Mouse (Mus musculus) E14TG2a.4 (cell line): Measurements from ENCODE around the gene Pcyt1a.
"Not testable (repeated sequence)": the region's sequence is repeated elsewhere in the genome, so short reads cannot be mapped to it uniquely, and the experiment has no call there.

Experiments used
- H3K27me3 ChIP-seq: 2 replicates; pipeline ENCODE4 v1.6.1; 2014; ENCODE audit warnings: low read length, control low read depth; ENCODE audit not compliant: insufficient read depth
- H3K36me3 ChIP-seq: 2 replicates; pipeline ENCODE4 v1.6.1; 2014; ENCODE audit warnings: low read length, control low read depth; ENCODE audit not compliant: insufficient read depth
- H3K4me1 ChIP-seq: replicated peaks from 2 replicates; pipeline ENCODE4 v1.6.1; 2014; ENCODE audit warnings: low read depth, low read length, control low read depth
- H3K4me3 ChIP-seq: replicated peaks from 2 replicates; pipeline ENCODE4 v1.5.1; 2014; ENCODE audit warnings: mild to moderate bottlenecking, low read length
- H3K9me3 ChIP-seq: 2 replicates; pipeline ENCODE4 v1.6.1; 2014; ENCODE audit warnings: low read length, control low read depth
- CTCF ChIP-seq: conservative IDR thresholded peaks from 2 replicates; pipeline ENCODE4 v1.5.1; 2014; ENCODE audit warnings: low read length
- NANOG ChIP-seq: IDR thresholded peaks from 2 replicates; pipeline ENCODE4 v1.6.1; 2014; ENCODE audit warnings: borderline replicate concordance, low read length, mixed read lengths
- POU5F1 ChIP-seq: IDR thresholded peaks from 2 replicates; pipeline ENCODE4 v1.6.1; 2014; ENCODE audit warnings: low read length, borderline replicate concordance

Pcyt1a gene

DNA sequence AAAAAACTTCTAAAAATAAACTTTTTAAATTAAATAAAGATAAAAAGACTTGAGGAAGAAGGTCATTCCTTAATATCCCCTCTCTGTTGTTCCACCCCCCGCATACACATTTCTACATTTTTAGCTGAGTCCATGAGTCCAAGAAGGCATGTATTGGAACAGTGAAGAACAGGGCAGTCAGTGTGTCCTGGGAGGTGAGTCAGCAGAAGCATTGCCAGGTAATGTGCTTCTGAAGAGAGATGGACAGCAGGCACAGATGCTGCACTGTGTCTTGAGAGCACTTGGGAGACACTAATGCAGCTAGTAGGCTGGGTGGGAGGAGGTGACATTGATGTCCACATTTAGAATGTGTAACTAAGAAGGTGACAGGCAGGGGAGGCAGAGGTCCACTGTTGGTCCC, 6.5 kb downstream of the Pcyt1a start:
- Histone ChIP-seq H3K27me3 (no peaks in the 10 kb centered on the region), H3K9me3 (no peaks in the 10 kb centered on the region), H3K4me1 (peaks cover 3% of the 10 kb centered on the region; the same call in 1 of the 2 replicates), H3K4me3 (no peak overlapping the region), H3K36me3 (peaks cover 4% of the 10 kb centered on the region; the same call in 1 of the 2 replicates)
- TF ChIP-seq POU5F1 (no peak), NANOG (no peak), CTCF (no peak)

DNA sequence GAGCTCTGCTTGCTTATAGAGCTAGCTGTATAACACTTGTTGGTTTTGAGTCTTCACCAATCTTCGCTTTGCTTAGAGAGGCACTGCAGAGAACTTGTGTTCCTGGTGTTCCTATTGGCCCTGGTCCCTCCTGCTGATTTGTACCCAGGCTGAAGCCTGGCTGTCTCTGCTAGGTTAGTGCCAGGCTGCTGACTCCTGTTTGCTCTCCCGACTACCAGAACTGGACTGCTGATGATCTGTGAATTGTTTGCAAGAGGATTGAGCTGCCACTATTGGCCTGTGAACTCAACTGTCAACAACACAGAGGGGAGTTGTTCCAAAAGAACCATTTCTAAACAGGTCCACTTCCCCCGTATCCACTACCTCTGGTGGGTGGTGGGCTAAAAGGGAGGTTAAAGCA, 10.7 kb downstream of the Pcyt1a start:
- H3K4me3 ChIP-seq, result no peak overlapping the region
- no peaks in the 10 kb centered on the region for H3K9me3 ChIP-seq
- peaks cover 3% of the 10 kb centered on the region; the same call in 1 of the 2 replicates for H3K4me1 ChIP-seq
- no peaks in the 10 kb centered on the region for H3K27me3 ChIP-seq
- no peak for TF ChIP-seq POU5F1
- peaks cover 4% of the 10 kb centered on the region; the same call in 1 of the 2 replicates for H3K36me3 ChIP-seq

DNA sequence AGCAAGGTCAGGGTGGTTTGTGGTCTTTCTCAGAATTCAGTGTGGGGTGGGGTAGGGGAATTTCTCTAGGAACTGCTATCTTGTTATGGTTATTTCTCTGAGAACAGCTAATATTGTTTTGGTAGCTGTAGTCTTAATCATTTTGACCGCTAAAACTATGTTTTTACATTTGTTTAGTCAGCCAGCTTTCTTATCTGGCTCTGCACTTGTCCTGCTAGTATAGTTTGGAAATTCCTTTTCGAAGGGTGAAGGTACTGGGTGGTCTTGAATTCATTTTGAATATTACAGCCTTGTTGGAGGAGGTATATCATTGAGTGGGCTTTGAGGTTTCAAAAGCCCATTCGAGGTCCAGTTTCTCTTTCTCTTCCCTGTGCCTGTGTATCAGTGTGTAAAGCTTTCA, 13.9 kb downstream of the Pcyt1a start:
- not testable (repeated sequence) for H3K36me3 ChIP-seq, H3K4me3 ChIP-seq, H3K27me3 ChIP-seq, H3K4me1 ChIP-seq, H3K9me3 ChIP-seq

DNA sequence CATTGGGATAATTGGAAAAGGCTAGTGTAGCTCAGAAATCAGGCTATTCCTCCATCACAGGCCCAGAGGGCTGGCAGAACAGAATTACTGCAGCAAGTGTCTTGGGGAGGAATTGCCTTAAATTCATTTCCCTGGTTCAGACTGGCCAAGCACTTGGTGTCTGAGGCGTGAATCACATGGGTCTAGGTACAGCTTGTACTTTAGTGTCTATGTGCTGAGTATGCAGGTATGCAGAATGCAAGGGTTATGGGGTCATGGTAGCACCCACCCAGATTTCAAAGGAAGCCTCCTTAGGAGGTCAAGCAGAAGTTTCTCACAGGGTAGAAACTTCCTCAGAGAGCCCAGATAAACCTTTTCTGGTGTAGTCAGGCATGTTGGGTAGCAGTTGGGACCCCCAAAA, 14.8 kb downstream of the Pcyt1a start:
- TF ChIP-seq CTCF (no peak), POU5F1 (no peak), NANOG (no peak)
- peaks cover 5% of the 10 kb centered on the region; the same call in 1 of the 2 replicates for H3K4me1 ChIP-seq
- no peaks in the 10 kb centered on the region for H3K9me3 ChIP-seq
- H3K27me3 ChIP-seq, result no peaks in the 10 kb centered on the region
- H3K4me3 ChIP-seq, result no peak overlapping the region
- H3K36me3 ChIP-seq, result no peaks in the 10 kb centered on the region

DNA sequence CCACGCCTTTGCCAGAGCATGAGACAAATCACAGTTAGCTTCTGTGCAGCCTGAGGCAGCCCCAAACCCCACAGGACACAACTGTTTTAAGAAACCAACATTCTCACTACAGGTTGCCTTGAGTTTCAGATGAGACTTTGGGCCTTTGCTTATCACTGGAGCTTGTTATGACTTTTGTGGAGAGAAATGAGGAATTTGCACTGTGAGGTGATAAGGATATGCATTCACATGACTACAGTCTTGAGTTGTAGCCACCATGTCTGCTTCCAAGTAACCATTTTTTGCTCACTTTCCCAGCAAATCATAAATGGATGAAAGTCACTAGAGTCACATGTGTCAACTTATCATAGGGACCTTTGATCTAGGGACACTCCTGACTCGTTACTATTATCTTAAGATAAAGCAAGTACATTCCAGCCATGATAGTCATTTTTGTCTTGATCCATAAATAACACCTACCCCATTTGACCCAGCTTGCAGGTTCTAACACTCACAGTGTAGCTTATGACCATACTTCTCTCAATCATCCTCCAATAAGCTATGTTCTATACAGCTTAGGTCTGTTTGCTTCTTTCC, 15.9 kb downstream of the Pcyt1a start:
- TF ChIP-seq NANOG, result no peak
- TF ChIP-seq CTCF, result no peak
- no peak for TF ChIP-seq POU5F1
- no peaks in the 10 kb centered on the region for H3K27me3 ChIP-seq

DNA sequence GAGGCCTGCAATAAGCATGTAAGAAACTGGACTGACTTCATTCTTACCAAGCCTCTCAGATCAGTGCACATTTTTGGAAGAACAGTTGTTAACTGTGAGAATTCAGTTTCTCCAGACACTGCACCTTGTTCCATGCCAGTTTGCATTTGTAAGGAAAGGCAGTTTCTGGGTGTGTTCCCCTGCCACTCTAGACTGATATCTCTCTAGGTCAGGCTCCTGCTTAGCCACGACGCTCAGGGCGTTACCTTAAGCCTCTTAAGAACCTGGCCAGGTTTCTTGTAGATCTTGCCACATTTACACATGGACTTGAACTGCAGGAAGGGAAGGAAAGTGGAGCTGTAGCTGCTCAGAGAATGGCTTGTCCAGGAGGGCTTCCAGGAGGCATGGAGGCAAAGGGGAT, 18.9 kb downstream of the Pcyt1a start:
- H3K27me3 ChIP-seq, result no peaks in the 10 kb centered on the region
- no peak for TF ChIP-seq POU5F1
- no peak for TF ChIP-seq CTCF
- TF ChIP-seq NANOG, result no peak
- no peak overlapping the region for H3K4me3 ChIP-seq
- H3K9me3 ChIP-seq, result no peaks in the 10 kb centered on the region
- peaks cover 20% of the 10 kb centered on the region for H3K36me3 ChIP-seq
- H3K4me1 ChIP-seq, result peaks cover 6% of the 10 kb centered on the region; the same call in 1 of the 2 replicates

More for the DNA sequence above, 15.9 kb downstream of the Pcyt1a start:
- peaks cover 1% of the 10 kb centered on the region for H3K36me3 ChIP-seq
- peaks cover 5% of the 10 kb centered on the region; the same call in 1 of the 2 replicates for H3K4me1 ChIP-seq
- H3K9me3 ChIP-seq, result no peaks in the 10 kb centered on the region
- no peak overlapping the region for H3K4me3 ChIP-seq

DNA sequence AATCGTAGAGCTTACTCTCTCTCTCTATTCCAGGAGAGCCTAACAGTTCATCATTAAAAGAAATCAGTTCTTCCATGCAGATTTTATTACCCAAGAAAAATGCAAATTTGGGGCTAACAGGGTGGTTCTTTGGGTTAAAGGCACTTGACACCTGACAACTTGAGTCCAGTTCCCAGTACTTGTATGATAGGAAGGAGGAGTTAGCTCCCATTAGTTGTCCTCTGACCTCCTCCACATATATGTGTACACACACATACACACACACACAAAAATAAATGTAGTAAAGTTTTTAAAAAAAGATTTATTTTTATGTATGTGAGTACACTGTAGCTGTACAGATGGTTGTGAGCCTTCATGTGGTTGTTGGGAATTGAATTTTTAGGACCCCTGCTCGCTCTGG, 19.4 kb downstream of the Pcyt1a start:
- TF ChIP-seq CTCF (no peak), NANOG (no peak), POU5F1 (no peak)
- Histone ChIP-seq H3K27me3 (no peaks in the 10 kb centered on the region), H3K9me3 (no peaks in the 10 kb centered on the region), H3K36me3 (peaks cover 22% of the 10 kb centered on the region), H3K4me1 (peaks cover 8% of the 10 kb centered on the region; the same call in 1 of the 2 replicates), H3K4me3 (no peak overlapping the region)

DNA sequence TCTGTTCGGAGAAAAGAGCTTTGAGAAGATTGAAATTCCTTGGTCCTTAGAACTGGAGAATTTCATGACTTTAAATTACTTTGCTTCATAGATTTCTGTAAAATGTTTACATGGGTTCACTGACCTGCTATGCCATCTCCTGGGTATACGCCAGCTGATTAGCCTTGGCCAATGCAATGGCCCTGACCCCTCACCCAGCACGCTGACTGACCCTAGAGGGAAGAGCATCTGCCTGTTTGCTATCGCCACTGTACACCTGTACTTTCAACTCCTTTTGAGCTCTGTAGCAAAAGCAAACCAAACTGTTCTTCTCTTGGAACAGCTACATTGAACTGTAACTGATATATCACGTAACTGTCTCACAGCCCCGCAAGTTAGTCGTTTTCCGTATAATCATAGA, 22.4 kb downstream of the Pcyt1a start:
- H3K4me3 ChIP-seq, result no peak overlapping the region
- no peak for TF ChIP-seq NANOG
- TF ChIP-seq CTCF, result no peak
- TF ChIP-seq POU5F1, result no peak
- H3K27me3 ChIP-seq, result no peaks in the 10 kb centered on the region
- peaks cover 30% of the 10 kb centered on the region for H3K36me3 ChIP-seq
- H3K4me1 ChIP-seq, result peaks cover 20% of the 10 kb centered on the region
- H3K9me3 ChIP-seq, result no peaks in the 10 kb centered on the region

DNA sequence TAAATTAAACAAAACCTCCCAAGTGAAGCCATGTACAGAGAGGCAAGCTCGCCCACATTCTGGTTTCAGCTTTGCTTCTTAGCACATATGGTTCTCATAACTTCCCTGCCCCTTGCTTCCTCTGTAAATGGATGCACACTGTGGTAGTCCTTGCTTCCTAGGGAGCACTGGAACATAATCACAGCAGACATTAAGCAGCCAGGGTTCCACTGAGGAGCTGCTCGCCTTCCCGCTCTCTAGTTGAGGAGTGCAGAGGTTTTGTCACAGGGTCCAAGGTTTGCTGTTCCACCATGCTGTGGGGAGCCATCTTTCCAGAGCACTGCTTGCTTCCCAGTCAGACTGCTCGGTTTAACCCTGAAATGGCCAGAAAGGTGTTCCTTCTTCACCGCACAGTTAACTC, 23.9 kb downstream of the Pcyt1a start:
- H3K36me3 ChIP-seq, result peaks cover 32% of the 10 kb centered on the region
- H3K4me1 ChIP-seq, result peaks cover 18% of the 10 kb centered on the region
- TF ChIP-seq CTCF (no peak), NANOG (no peak), POU5F1 (no peak)
- H3K4me3 ChIP-seq, result no peak overlapping the region
- H3K9me3 ChIP-seq, result no peaks in the 10 kb centered on the region
- H3K27me3 ChIP-seq, result no peaks in the 10 kb centered on the region

DNA sequence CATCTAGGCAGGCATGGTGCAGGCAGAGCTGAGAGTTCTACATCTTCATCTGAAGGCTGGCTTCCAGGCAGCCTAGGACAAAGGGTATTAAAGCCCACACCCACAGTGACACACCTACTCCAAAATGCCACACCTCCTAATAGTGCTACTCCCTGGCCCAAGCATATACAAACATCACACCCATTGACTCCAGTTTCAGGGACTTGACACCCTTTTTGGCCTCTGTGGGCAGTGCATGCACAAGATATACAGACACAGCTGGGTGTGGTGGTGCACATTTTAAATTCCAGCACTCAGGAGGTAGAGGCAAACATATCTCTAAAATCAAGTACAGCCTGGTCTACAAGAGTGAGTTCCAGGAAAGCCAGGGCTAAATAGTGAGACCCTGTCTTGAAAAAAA, 25.4 kb downstream of the Pcyt1a start:
- no peaks in the 10 kb centered on the region for H3K9me3 ChIP-seq
- no peaks in the 10 kb centered on the region for H3K27me3 ChIP-seq
- H3K4me3 ChIP-seq, result no peak overlapping the region
- TF ChIP-seq POU5F1 (no peak), NANOG (no peak), CTCF (no peak)
- H3K4me1 ChIP-seq, result peaks cover 25% of the 10 kb centered on the region
- H3K36me3 ChIP-seq, result peaks cover 32% of the 10 kb centered on the region
